In the genomic region with DNA sequence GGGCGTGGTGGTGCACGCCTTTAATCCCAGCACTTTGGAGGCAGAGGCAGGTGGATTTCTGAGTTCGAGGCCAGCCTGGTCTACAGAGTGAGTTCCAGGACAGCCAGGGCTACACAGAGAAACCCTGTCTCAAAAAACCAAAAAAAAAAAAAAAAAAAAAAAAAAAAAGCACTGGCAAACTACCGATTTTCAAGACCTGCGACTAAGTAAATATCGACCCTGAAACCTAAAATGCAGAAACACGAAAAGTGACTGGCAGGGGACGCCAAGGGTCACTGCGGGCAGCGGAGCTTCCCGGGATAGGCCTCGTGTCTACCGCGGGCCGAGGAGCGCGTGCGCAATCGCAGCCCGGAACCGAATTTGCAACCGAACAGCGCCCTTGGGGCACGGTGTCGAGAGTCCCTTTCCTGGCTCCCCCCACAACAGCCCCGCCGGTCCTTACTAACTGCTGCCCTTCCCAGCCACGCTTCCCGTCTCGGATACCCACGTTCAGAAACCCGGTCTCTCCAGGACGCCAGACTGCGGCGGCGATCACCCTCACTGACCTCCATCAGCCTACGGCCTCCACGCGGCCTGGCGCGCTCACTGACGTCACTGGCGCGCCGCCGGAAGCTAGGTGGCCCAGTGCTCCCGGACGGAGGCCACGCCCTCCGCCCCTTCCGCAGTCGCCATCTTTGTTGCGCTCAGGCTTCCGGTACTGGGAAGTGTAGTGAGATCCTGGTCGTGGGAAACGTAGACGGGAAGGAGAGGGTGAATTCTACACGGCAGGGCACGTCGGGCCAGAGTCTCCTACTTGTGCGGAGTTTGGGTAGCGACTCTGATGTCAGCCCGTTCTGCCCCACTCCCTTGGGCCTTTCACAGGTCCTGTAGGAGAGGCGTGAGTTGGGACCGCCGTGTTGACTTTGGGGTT, we compare ENCODE assay signal across 7 mouse cellular contexts. TPM values are rescaled to one million over a fixed set of nuclear protein-coding genes. Genes with fewer than 3 reads are reported as not detected.
DNase-seq lines count a peak whose midpoint lies in the region; ATAC-seq lines count a peak whose summit lies in the region.

A gene (minus strand): TSS at position 590 of the 910 bp plus-strand sequence.

- peak; percentile 95 for ATAC-seq in intestine, embryonic 15.5 days

- peak within 1 kb of the TSS; percentile 75 for H3K9ac ChIP-seq in intestine, embryonic 15.5 days

- peak within 1 kb of the TSS; percentile 77 for H3K4me2 ChIP-seq in intestine, embryonic 15.5 days (replicated peaks)

- peaks cover 13% of the 10 kb centered on the region for H3K4me1 ChIP-seq in intestine, embryonic 15.5 days (replicated peaks)
- H3K4me1 ChIP-seq in midbrain, embryonic 10.5 days = peaks cover 30% of the 10 kb centered on the region

- intact Hi-C loops in gastrocnemius, postnatal 36 days (cut with DNase I) = no loop called here
- intact Hi-C loops in left cerebral cortex, postnatal 25 days (cut with DNase I) = loop anchor here (2.0 to 5.0 kb wide), 2 partner anchors 79 to 158 kb away; a partner anchor contains a TSS

- WGBS in intestine, embryonic 15.5 days = under 1% methylated on average over 66 of the region's 66 CpGs
- under 1% methylated on average over 66 of the region's 66 CpGs for WGBS in midbrain, embryonic 10.5 days

- peak within 1 kb of the TSS; percentile 89 for H3K27ac ChIP-seq in intestine, embryonic 15.5 days
- H3K27ac ChIP-seq in midbrain, embryonic 10.5 days (replicated peaks) = peak within 1 kb of the TSS; percentile 95

- no peaks in the 10 kb centered on the region for H3K27me3 ChIP-seq in intestine, embryonic 15.5 days (replicated peaks)
- H3K27me3 ChIP-seq in midbrain, embryonic 10.5 days (ENCODE audit: low read depth, poor library complexity, severe bottlenecking) = no peaks in the 10 kb centered on the region

- DNase-seq in adrenal gland, adult 2 months = peak; percentile 96
- DNase-seq in embryo, embryonic 11.5 days (ENCODE audit: low read depth, low spot score) = peak; percentile 97
- peak; percentile 88 to 92 for DNase-seq in gastrocnemius, postnatal 36 days
- peak; percentile 95 to 96 for DNase-seq in left cerebral cortex, postnatal 25 days (ENCODE audit: low spot score in 2 of 2)
- peak; percentile 94 for DNase-seq in midbrain, embryonic 10.5 days (ENCODE audit: low spot score)
- peak; percentile 93 for DNase-seq in right cerebral cortex, postnatal 4 days

- H3K4me3 ChIP-seq in intestine, embryonic 15.5 days (replicated peaks) = peak within 1 kb of the TSS; percentile 77
- H3K4me3 ChIP-seq in midbrain, embryonic 10.5 days = peak within 1 kb of the TSS; percentile 84

- H3K9me3 ChIP-seq in intestine, embryonic 15.5 days = no peaks in the 10 kb centered on the region
- H3K9me3 ChIP-seq in midbrain, embryonic 10.5 days (replicated peaks) = no peaks in the 10 kb centered on the region

- H3K36me3 ChIP-seq in intestine, embryonic 15.5 days = peaks cover 17% of the 10 kb centered on the region
- H3K36me3 ChIP-seq in midbrain, embryonic 10.5 days = peaks cover 42% of the 10 kb centered on the region

RNA-seq across cellular contexts. Expression of the gene that starts here (rescaled TPM):
- 10 to 100 TPM; 68.2 to 82.2 TPM for total RNA-seq in adrenal gland, adult 2 months (2021)
- 91.3 and 92.6 TPM in 2 replicates for polyA plus RNA-seq in adrenal gland, adult 2 months (2012; rRNA removed)
- total RNA-seq in gastrocnemius, postnatal 36 days (2021) = 10 to 100 TPM; 66.8 to 71.7 TPM
- 56.3 and 57.6 TPM in 2 replicates for polyA plus RNA-seq in intestine, embryonic 15.5 days (2015; fragmentation: Nextera tagmentation; extraction: Ambion mirVana)
- 10 to 100 TPM; 47.0 to 49.6 TPM for total RNA-seq in left cerebral cortex, postnatal 25 days (2021)
- 61.7 and 70.5 TPM in 2 replicates for polyA plus RNA-seq in midbrain, embryonic 10.5 days (2016; fragmentation: Nextera tagmentation; extraction: Ambion mirVana)

Comparison
In these comparisons a context has a peak if more than half of its experiments do, and no peak if none do; other contexts are left out.
1. Peak in every context shown above with its lines: DNase-seq, ATAC-seq, H3K4me3 ChIP-seq and H3K27ac ChIP-seq.